Mouse (Mus musculus): ENCODE data around the gene Zfp593.

Gene Zfp593

DNA sequence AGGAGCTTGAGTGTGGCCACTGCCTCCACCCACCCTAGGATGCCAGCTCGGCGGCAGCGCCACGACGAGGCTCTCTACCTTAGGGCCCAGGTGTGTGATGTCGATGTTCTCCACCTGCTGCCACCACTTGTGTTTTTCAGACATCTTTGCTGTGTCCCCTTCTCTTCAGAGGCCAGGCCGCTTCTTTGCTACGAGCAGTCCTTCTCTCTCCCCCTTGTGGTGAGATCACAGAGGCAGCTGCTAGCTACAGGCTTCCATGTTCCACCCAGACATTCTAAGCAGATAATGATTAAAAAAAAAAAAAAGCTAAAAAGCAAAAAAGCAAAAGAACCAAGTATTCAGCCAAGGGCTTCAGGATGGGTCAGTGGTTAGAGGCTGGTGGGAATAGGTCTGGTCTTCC, 18.2 kb downstream of the Zfp593 start, which contains the start of gene Catsper4:
Gene Catsper4, minus strand, starts transcription at position 190 of the 400 bp plus-strand sequence.
- no peak for DNase-seq (ENCODE audit: low read depth, low spot score)

DNA sequence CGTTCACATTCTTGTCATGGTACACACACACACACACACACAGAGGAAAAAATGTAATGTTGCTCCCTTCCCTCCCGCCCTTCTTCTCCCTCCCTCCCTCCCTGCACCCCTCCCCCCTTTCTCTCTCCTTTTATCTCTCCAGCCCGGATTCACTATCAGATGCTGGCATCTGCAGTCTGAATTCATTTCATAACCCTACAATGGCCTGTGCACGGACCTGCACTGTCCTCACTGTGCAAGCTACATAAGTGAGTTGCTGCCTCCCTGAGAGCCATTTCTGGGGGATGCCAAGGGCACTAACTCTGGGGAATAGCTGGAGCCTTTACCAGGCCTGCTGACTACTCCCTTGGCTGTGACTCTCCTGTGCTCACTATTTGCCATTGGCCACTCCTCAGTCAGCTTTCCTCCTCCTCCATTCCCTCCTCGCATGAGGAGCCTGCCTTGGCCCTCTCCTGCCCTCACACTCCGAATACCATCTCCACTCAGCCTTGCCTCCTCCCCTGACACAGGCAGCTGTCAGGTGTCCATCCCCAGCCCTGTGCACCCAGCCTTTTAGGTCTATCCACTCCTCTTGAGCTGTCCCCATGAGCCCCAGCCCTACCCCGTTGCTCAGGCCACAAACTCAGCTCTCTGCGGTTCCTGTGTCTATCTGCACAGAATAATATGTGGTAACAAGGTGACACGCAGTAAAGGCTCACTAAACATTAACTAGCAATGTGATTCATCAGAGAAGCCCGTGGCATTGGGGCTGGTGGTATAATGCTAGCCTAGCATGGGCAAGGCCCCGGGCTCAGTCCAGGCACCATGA, 22.4 kb downstream of the Zfp593 start:
- no peak for DNase-seq (ENCODE audit: low read depth, low spot score)

- no peak for DNase-seq (ENCODE audit: low read depth, low spot score)
Measured at GRCm38 (mm10) chr4:134206488-134207053, 38.8 kb downstream of the Zfp593 start.

DNA sequence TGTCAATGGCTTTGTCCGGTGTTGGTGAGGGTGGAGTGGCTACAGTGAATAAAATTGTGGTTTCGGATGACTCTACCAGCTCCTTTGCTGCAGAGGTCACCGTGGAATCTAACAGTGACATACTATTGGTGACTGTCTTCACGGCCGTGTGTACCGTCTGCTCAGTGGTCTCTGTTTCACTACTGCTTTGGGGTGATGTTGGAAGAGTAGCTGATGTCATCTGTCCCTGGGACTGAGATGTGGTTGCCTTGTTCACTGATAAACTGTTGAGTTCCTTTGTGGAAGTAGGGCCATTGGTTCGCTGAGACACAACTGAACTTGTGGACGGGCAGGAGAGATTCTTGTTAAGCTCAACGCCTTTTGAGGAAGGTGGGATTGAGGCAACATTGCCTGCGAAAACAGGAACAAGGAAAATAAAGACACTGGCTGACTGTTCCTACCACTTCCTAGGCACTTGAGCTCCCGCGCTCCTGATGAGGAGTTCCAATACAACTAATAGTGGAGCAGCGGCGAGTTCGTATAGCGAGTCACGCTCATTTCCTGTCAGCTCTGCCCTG, 42.0 kb downstream of the Zfp593 start:
- DNase-seq (ENCODE audit: low read depth, low spot score), result no peak

DNA sequence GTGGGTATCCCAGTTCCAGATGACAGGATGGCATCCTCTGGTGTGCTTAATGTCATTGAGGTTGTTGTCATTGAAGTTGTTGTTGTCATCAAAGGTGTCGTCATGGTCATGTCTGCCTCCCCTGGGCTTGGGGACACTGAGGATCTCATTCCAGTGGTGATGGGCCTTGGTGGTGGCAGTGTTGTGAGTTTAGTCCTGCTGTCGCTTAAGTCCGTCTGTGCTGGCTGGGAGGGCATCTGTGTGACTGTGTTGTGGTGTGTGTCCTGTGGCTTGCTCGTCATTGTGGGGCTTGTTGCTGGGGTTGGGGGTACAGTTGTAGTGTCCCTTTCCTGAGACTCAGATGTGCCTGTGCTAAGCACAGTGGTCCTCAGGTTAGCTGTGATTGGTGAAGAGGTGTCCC, 42.5 kb downstream of the Zfp593 start, which contains the start of gene Gm7534:
Gene Gm7534, minus strand, starts transcription at position 101 of the 400 bp plus-strand sequence.
- DNase-seq (ENCODE audit: low read depth, low spot score), result no peak

DNA sequence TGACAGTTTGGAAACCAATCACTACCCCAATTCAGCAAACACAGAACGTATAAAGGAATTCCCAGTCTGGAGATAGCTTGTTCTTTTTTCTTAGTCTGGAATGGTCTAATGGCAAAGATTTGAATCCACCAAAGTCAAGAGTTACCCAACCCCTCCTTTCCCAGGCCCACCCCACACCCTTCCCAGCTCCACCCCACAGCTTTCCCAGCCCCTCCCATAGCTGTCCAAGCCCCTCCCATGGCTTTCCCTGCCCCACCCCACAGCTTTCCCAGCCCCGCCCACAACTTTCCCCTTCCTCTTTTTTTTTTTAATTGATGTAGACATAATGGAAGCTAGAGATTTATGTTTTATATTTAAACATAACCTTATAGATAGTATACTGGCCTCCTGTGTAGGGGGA, 46.0 kb downstream of the Zfp593 start:
- no peak for DNase-seq (ENCODE audit: low read depth, low spot score)

Data from telencephalon, adult 2 months (tissue).